Mouse (Mus musculus) limb, embryonic 14.5 days (tissue): ENCODE results near the gene Tifab. TPM values are rescaled to one million over a fixed set of nuclear protein-coding genes. Genes with fewer than 3 reads are reported as not detected.
A peak's percentile ranks its signal among the peaks of the same experiment; 100 is the strongest.

Experiments
- ATAC-seq: fragments of 200-750 bp; cut with Nextera tagmentation; 2 replicates; pipeline ENCODE4 v1.8.0; 2017; ENCODE audit warnings: low read depth, moderate number of reproducible peaks, moderate TSS enrichment; ENCODE audit not compliant: low FRiP score
- DNase-seq: peaks from one replicate; pipeline ENCODE4 v3.0.0-alpha.2; 2015; ENCODE audit warnings: low spot score
- H3K27ac ChIP-seq: fragments of 300-500 bp; sonication (generic); replicated peaks from 2 replicates; pipeline ENCODE4 v1.5.1; 2014; ENCODE audit warnings: low read depth, mild to moderate bottlenecking, low read length, moderate library complexity, mixed read lengths
- H3K27me3 ChIP-seq: fragments of 300-500 bp; sonication (generic); 2 replicates; pipeline ENCODE4 v1.6.1; 2014; ENCODE audit warnings: low read length, mixed read lengths; ENCODE audit not compliant: control insufficient read depth, insufficient read depth
- H3K36me3 ChIP-seq: fragments of 300-500 bp; sonication (generic); 2 replicates; pipeline ENCODE4 v1.6.1; 2014; ENCODE audit warnings: mild to moderate bottlenecking, low read length, moderate library complexity, mixed read lengths; ENCODE audit not compliant: control insufficient read depth, insufficient read depth
- H3K4me1 ChIP-seq: fragments of 300-500 bp; sonication (generic); 2 replicates; pipeline ENCODE4 v1.6.1; 2014; ENCODE audit warnings: antibody characterized with exemption, low read length, mixed read lengths; ENCODE audit not compliant: control insufficient read depth, insufficient read depth
- H3K4me2 ChIP-seq: fragments of 300-500 bp; sonication (generic); replicated peaks from 2 replicates; pipeline ENCODE4 v1.6.1; 2014; ENCODE audit warnings: low read depth, mild to moderate bottlenecking, low read length, moderate library complexity; ENCODE audit not compliant: severe bottlenecking
- H3K4me3 ChIP-seq: fragments of 300-500 bp; sonication (generic); replicated peaks from 2 replicates; pipeline ENCODE4 v1.5.1; 2014; ENCODE audit warnings: low read length
- H3K9ac ChIP-seq: fragments of 300-500 bp; sonication (generic); 2 replicates; pipeline ENCODE4 v1.6.1; 2014; ENCODE audit warnings: mild to moderate bottlenecking, low read depth, low read length, moderate library complexity; ENCODE audit not compliant: severe bottlenecking
- H3K9me3 ChIP-seq: fragments of 300-500 bp; sonication (generic); 2 replicates; pipeline ENCODE4 v1.6.1; 2016; ENCODE audit warnings: low read length; ENCODE audit not compliant: control insufficient read depth
- POLR2A ChIP-seq: fragments of 200-500 bp; IDR thresholded peaks from 2 replicates; pipeline ENCODE4 v1.8.0; 2012; ENCODE audit warnings: inconsistent platforms, mild to moderate bottlenecking, moderate library complexity, borderline replicate concordance; ENCODE audit not compliant: insufficient read depth, insufficient read length; ENCODE audit errors: extremely low read depth
- WGBS: fragments of 180-500 bp; shearing (Covaris S2); extraction: QIAGEN DNeasy Blood & Tissue Kit; methylation state at CpG from one replicate; pipeline ENCODE4 v1.1.7; 2014; 5-methylcytosine and 5-hydroxymethylcytosine counted together
- polyA plus RNA-seq, 2 experiments: library from polyadenylated mRNA; depleted of rRNA in 1 of 2; stranded (reverse) in 1 of 2; unstranded in 1 of 2; fragments of >200 nt; fragmentation: Nextera tagmentation in 1 of 2; extraction: Ambion mirVana in 1 of 2; gene quantifications; 2 replicates each; pipeline versions ENCODE4 v1.2.1 to v1.2.3; 2012 to 2014

The Tifab gene
- polyA plus RNA-seq, 2 experiments, result 1.1 to 2.0 TPM

- 59% methylated on average over 2 of the region's 2 CpGs for WGBS
- no peak for ATAC-seq
Observed at GRCm38 (mm10) chr13:56144021-56144420, 34.7 kb downstream of the Tifab start.

DNA sequence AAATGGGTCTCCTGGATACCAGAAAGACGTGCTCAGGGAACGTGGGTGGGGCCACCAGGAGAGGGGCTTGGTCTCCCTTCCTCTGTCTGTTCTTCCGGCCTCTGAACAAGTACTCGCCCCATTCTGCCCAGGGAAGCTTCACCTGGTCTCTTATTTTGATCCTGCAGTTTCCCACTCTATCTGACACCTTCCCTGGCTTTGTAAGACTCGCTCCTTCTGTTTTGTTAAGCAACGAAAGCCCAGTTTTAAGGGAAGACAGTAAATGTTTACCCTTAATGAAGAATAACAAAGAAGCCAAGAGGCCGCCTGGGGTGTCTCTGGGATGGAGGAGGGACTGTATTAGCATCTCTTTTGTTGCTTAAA lies 35.6 kb downstream of the Tifab start:
- DNase-seq, result no peak
- Histone ChIP-seq H3K27ac (no peak overlapping the region), H3K27me3 (no peaks in the 10 kb centered on the region), H3K9ac (no peak overlapping the region), H3K4me1 (peaks cover 16% of the 10 kb centered on the region), H3K36me3 (no peaks in the 10 kb centered on the region), H3K4me3 (no peak overlapping the region), H3K4me2 (no peak overlapping the region), H3K9me3 (no peaks in the 10 kb centered on the region)
- ATAC-seq, result no peak
- WGBS, result 32% methylated on average over 7 of the region's 7 CpGs
- no peak for TF ChIP-seq POLR2A

More at GRCm38 (mm10) chr13:56144021-56144420, 34.7 kb downstream of the Tifab start:
- Histone ChIP-seq H3K4me1 (peaks cover 11% of the 10 kb centered on the region; the same call in 1 of the 2 replicates), H3K27me3 (no peaks in the 10 kb centered on the region), H3K4me2 (no peak overlapping the region), H3K27ac (no peak overlapping the region), H3K9me3 (no peaks in the 10 kb centered on the region), H3K9ac (no peak overlapping the region), H3K36me3 (no peaks in the 10 kb centered on the region), H3K4me3 (no peak overlapping the region)
- TF ChIP-seq POLR2A, result no peak
- DNase-seq, result no peak

DNA sequence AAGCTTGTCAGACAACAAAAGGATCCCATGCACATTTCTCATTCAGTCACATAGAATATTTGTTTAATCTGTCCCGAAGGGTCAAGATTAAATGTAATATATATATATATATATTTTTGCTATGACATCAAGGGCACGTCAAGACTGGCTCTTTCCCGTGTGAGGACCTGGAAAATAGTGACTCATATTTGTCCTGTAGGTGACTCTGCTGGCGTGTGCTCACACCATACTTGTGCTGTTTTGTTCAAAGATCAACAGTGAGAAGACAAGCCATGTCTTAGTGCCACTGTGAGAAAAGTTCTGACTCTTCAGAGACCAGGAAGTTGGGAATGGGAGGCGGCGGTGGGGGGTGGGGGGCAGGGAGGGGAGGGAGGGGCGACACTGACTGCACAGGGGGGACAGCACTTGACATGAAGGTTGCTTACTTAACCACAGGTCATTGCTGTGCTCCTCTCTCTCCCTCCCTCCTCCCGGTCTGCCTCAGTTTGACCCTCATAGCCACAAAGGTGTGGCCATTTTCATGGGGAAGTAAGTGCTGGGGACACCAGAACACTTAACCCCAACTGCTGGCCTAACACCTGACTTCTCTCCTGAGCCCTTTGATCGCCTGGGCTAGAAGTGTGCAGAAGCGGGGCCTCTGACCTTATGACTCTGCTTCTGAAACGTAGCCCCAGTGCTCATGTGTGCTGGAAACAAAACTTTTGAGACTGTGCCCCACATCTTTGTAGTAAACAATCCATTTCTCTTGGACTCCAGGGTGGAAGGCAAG lies 36.1 kb downstream of the Tifab start:
- no peak for TF ChIP-seq POLR2A
- no peaks in the 10 kb centered on the region for H3K27me3 ChIP-seq
- no peak overlapping the region for H3K9ac ChIP-seq
- H3K4me1 ChIP-seq, result peaks cover 11% of the 10 kb centered on the region
- no peak overlapping the region for H3K4me3 ChIP-seq
- DNase-seq (no peak), ATAC-seq (no peak)
- no peak overlapping the region for H3K4me2 ChIP-seq
- no peaks in the 10 kb centered on the region for H3K36me3 ChIP-seq
- 38% methylated on average over 11 of the region's 11 CpGs for WGBS
- no peak overlapping the region for H3K27ac ChIP-seq
- no peaks in the 10 kb centered on the region for H3K9me3 ChIP-seq

- Histone ChIP-seq H3K4me1 (peaks cover 14% of the 10 kb centered on the region), H3K27ac (0 out of 2 replicates have a peak overlapping the region, but pooled peaks have one; percentile 35), H3K9me3 (no peaks in the 10 kb centered on the region), H3K4me3 (no peak overlapping the region), H3K9ac (no peak overlapping the region), H3K4me2 (no peak overlapping the region), H3K36me3 (no peaks in the 10 kb centered on the region), H3K27me3 (no peaks in the 10 kb centered on the region)
- DNase-seq, result peak; percentile 67
- ATAC-seq, result peak; percentile 69
- no peak for TF ChIP-seq POLR2A
- WGBS, result 15% methylated on average over 6 of the region's 6 CpGs
Observed at GRCm38 (mm10) chr13:56139167-56139751, 39.4 kb downstream of the Tifab start.

DNA sequence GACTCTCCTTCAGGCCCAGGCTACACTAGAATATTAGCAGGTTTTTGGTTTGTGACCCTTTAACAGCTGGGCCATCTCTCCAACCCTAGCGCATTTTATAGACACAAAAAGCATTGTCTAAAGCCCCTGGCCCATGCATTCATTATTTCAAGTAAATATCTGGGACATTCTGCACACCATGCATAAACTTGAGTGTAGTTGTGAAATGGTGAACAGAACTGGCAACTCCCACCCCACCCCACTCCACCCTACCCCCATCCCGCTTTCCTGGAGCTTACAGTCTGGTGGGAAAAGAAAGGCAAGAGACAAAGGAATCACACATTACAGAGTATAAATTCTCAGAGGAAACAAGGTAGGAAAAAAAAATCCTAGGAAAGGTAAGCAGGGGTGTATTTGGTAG lies 42.5 kb downstream of the Tifab start, which contains the start of gene H2afy:
Gene H2afy (minus strand): TSS at position 162 of the 400 bp plus-strand sequence.
- DNase-seq (no peak), ATAC-seq (no peak)
- peaks cover 31% of the 10 kb centered on the region for H3K4me1 ChIP-seq
- peak within 1 kb of the TSS; percentile 98 for H3K4me3 ChIP-seq
- H3K9ac ChIP-seq, result peak within 1 kb of the TSS; percentile 97
- peak within 1 kb of the TSS; percentile 88 for H3K27ac ChIP-seq
- H3K36me3 ChIP-seq, result peaks cover 7% of the 10 kb centered on the region; the same call in 1 of the 2 replicates
- 86% methylated on average over 2 of the region's 2 CpGs for WGBS
- no peaks in the 10 kb centered on the region for H3K9me3 ChIP-seq
- no peak for TF ChIP-seq POLR2A
- no peaks in the 10 kb centered on the region for H3K27me3 ChIP-seq
- peak within 1 kb of the TSS; percentile 90 for H3K4me2 ChIP-seq
